Mouse (Mus musculus) MEL (cell line): ENCODE measurements at regions not wholly inside any gene's neighbourhood (a gene's known extent, or its start where the extent isn't known, plus 50 kb on each side); places are given as distances from the start of the nearest gene placed in this dataset.

Experiments used
- DNase-seq: peaks from one replicate; pipeline ENCODE4 v3.0.0; 2011; ENCODE audit warnings: low read depth, low spot score
- H3K27ac ChIP-seq: 2 replicates; pipeline ENCODE4 v1.5.1; 2012; ENCODE audit warnings: low read depth, mild to moderate bottlenecking, control low read depth, low read length, moderate library complexity; ENCODE audit not compliant: control insufficient read depth
- H3K27me3 ChIP-seq, 2 experiments: fragments of 150-350 bp in 1 of 2; sonication (generic) in 1 of 2; 2 replicates each; pipeline ENCODE4 v1.6.1; 2012; ENCODE audit warnings: low read length in 2 of 2, mild to moderate bottlenecking in 2 of 2, improper control_type of control experiment in 1 of 2, moderate library complexity in 1 of 2; ENCODE audit not compliant: insufficient read depth in 2 of 2, control insufficient read depth in 1 of 2
- H3K36me3 ChIP-seq, 2 experiments: 2 replicates each; pipeline ENCODE4 v1.6.1; 2012 to 2014; ENCODE audit warnings: low read length in 2 of 2, improper control_type of control experiment in 1 of 2, inconsistent platforms in 1 of 2, mild to moderate bottlenecking in 1 of 2; ENCODE audit not compliant: insufficient read depth in 2 of 2, control insufficient read depth in 1 of 2
- H3K4me1 ChIP-seq, 2 experiments: fragments of 150-350 bp in 1 of 2; sonication (generic) in 1 of 2; 2 replicates each; pipeline ENCODE4 v1.6.1; 2012; ENCODE audit warnings: low read length in 2 of 2, improper control_type of control experiment in 1 of 2, mild to moderate bottlenecking in 1 of 2; ENCODE audit not compliant: insufficient read depth in 2 of 2, control insufficient read depth in 1 of 2
- H3K4me3 ChIP-seq, 2 experiments: fragments of 150-350 bp in 1 of 2; sonication (generic) in 1 of 2; 2 replicates each; pipeline ENCODE4 v1.5.1; 2012; ENCODE audit warnings: low read depth in 2 of 2, low read length in 2 of 2, mild to moderate bottlenecking in 2 of 2, moderate library complexity in 2 of 2, control low read depth in 1 of 2, improper control_type of control experiment in 1 of 2; ENCODE audit not compliant: control insufficient read depth in 1 of 2, insufficient read depth in 1 of 2
- H3K79me2 ChIP-seq: 2 replicates; pipeline ENCODE4 v1.6.1; 2012; ENCODE audit warnings: mild to moderate bottlenecking, low read length, moderate library complexity; ENCODE audit not compliant: control insufficient read depth, poor library complexity, insufficient read depth
- H3K9ac ChIP-seq: 2 replicates; pipeline ENCODE4 v1.6.1; 2012; ENCODE audit warnings: low read depth, mild to moderate bottlenecking, control low read depth, low read length, moderate library complexity; ENCODE audit not compliant: control insufficient read depth, poor library complexity, severe bottlenecking
- H3K9me3 ChIP-seq: fragments of 150-350 bp; sonication (generic); replicated peaks from 2 replicates; pipeline ENCODE4 v1.6.1; 2012; ENCODE audit warnings: mild to moderate bottlenecking, low read length, improper control_type of control experiment, moderate library complexity; ENCODE audit not compliant: insufficient read depth
- BHLHE40 ChIP-seq: IDR thresholded peaks from 2 replicates; pipeline ENCODE4 v1.6.1; 2012; ENCODE audit warnings: low read depth, mild to moderate bottlenecking, inconsistent platforms, low read length, improper control_type of control experiment, borderline replicate concordance
- CHD1 ChIP-seq: IDR thresholded peaks from 2 replicates; pipeline ENCODE4 v1.6.1; 2012; ENCODE audit warnings: low read depth, mild to moderate bottlenecking, inconsistent platforms, low read length, improper control_type of control experiment
- CHD2 ChIP-seq: IDR thresholded peaks from 2 replicates; pipeline ENCODE4 v1.6.1; 2011; ENCODE audit warnings: low read length, improper control_type of control experiment
- CTCF ChIP-seq, 3 experiments: IDR thresholded peaks in 2 of 3; conservative IDR thresholded peaks in 1 of 3; 2 replicates each; pipeline ENCODE4 v1.5.1; 2011 to 2012; ENCODE audit warnings: low read length in 3 of 3, low read depth in 2 of 3, mild to moderate bottlenecking in 2 of 3, improper control_type of control experiment in 1 of 3, inconsistent platforms in 1 of 3, mixed read lengths in 1 of 3, moderate library complexity in 1 of 3; ENCODE audit not compliant: control insufficient read depth in 1 of 3, insufficient read depth in 1 of 3, poor library complexity in 1 of 3, severe bottlenecking in 1 of 3
- E2F4 ChIP-seq: IDR thresholded peaks from 2 replicates; pipeline ENCODE4 v1.6.1; 2011; ENCODE audit warnings: low read depth, low read length, improper control_type of control experiment, borderline replicate concordance
- ELF1 ChIP-seq: IDR thresholded peaks from 2 replicates; pipeline ENCODE4 v1.6.1; 2014; ENCODE audit warnings: low read depth, mild to moderate bottlenecking, inconsistent platforms, low read length, improper control_type of control experiment, moderate library complexity
- EP300 ChIP-seq, 2 experiments: IDR thresholded peaks; 2 replicates each; pipeline ENCODE4 v1.6.1; 2011; ENCODE audit warnings: improper control_type of control experiment in 2 of 2, low read length in 2 of 2, low read depth in 1 of 2, mild to moderate bottlenecking in 1 of 2
- GABPA ChIP-seq: IDR thresholded peaks from 2 replicates; pipeline ENCODE4 v1.6.1; 2012; ENCODE audit warnings: low read depth, mild to moderate bottlenecking, inconsistent platforms, low read length, improper control_type of control experiment, moderate library complexity
- GATA1 ChIP-seq: IDR thresholded peaks from 2 replicates; pipeline ENCODE4 v1.6.1; 2011; ENCODE audit warnings: low read depth, low read length, improper control_type of control experiment
- HCFC1 ChIP-seq: IDR thresholded peaks from 2 replicates; pipeline ENCODE4 v1.6.1; 2012; ENCODE audit warnings: low read depth, mild to moderate bottlenecking, inconsistent platforms, low read length, improper control_type of control experiment, moderate library complexity
- MAFK ChIP-seq: IDR thresholded peaks from 2 replicates; pipeline ENCODE4 v1.6.1; 2011; ENCODE audit warnings: low read depth, mild to moderate bottlenecking, low read length, improper control_type of control experiment, borderline replicate concordance
- MEF2A ChIP-seq: IDR thresholded peaks from 2 replicates; pipeline ENCODE4 v1.6.1; 2014; ENCODE audit warnings: low read depth, mild to moderate bottlenecking, inconsistent platforms, low read length, improper control_type of control experiment; ENCODE audit not compliant: poor library complexity, insufficient replicate concordance, severe bottlenecking; ENCODE audit errors: extremely low read depth
- MXI1 ChIP-seq: IDR thresholded peaks from 2 replicates; pipeline ENCODE4 v1.6.1; 2011; ENCODE audit warnings: mild to moderate bottlenecking, low read depth, low read length, improper control_type of control experiment
- MYC ChIP-seq: IDR thresholded peaks from 2 replicates; pipeline ENCODE4 v1.6.1; 2011; ENCODE audit warnings: low read depth, mild to moderate bottlenecking, low read length, improper control_type of control experiment, moderate library complexity
- NELFE ChIP-seq: IDR thresholded peaks from 2 replicates; pipeline ENCODE4 v1.6.1; 2011; ENCODE audit warnings: low read depth, low read length, improper control_type of control experiment
- NRF1 ChIP-seq: IDR thresholded peaks from 2 replicates; pipeline ENCODE4 v1.6.1; 2014; ENCODE audit warnings: low read depth, mild to moderate bottlenecking, inconsistent platforms, low read length, improper control_type of control experiment, moderate library complexity; ENCODE audit not compliant: poor library complexity, insufficient read depth, severe bottlenecking
- POLR2AphosphoS5 ChIP-seq: IDR thresholded peaks from 2 replicates; pipeline ENCODE4 v1.6.1; 2012; ENCODE audit warnings: low read depth, borderline replicate concordance, mild to moderate bottlenecking, inconsistent platforms, low read length, moderate library complexity, mixed read lengths
- SIN3A ChIP-seq: IDR thresholded peaks from 2 replicates; pipeline ENCODE4 v1.6.1; 2012; ENCODE audit warnings: low read length, improper control_type of control experiment, inconsistent platforms
- TAL1 ChIP-seq: IDR thresholded peaks from 2 replicates; pipeline ENCODE4 v1.6.1; 2012; ENCODE audit warnings: mild to moderate bottlenecking, inconsistent platforms, low read length, moderate library complexity, mixed read lengths
- TBP ChIP-seq: IDR thresholded peaks from 2 replicates; pipeline ENCODE4 v1.8.0; 2011; ENCODE audit warnings: low read depth, low read length, improper control_type of control experiment
- UBTF ChIP-seq: IDR thresholded peaks from 2 replicates; pipeline ENCODE4 v1.6.1; 2012; ENCODE audit warnings: low read depth, mild to moderate bottlenecking, inconsistent platforms, low read length, improper control_type of control experiment, moderate library complexity, borderline replicate concordance; ENCODE audit not compliant: insufficient read depth
- USF1 ChIP-seq: IDR thresholded peaks from 2 replicates; pipeline ENCODE4 v1.6.1; 2014; ENCODE audit warnings: low read depth, mild to moderate bottlenecking, inconsistent platforms, low read length, improper control_type of control experiment, moderate library complexity

DNA sequence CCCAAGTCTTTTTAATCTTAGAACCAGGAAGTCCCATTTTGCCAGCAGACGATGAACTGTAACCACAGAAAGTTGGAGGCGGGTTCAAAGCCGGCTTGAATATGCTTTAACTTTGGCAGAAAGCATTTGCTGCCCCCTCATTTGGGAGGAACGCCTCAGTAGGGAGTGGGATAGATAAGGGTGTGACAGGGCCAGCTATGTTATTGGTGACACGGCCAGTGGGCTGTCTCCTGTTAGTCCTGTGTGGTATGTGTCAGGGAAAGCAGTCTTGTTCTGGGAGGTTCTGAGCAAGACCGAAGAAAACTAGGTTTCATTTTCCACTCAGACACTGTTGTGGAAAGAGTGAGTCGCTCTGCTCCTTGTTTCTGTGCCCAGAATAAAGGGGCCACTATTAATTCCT is 154.7 kb upstream of the Pdzrn3 start:
- H3K4me3 ChIP-seq: peak overlapping the region; percentile 40 to 43
- H3K9me3 ChIP-seq: no peaks in the 10 kb centered on the region
- DNase-seq: peak; percentile 31
- no peak overlapping the region; the same call in 1 of the 2 replicates for H3K9ac ChIP-seq
- TF ChIP-seq TBP (no peak), NELFE (no peak), GATA1 (0 out of 2 replicates have a peak, but pooled peaks have one; percentile 3), CTCF (IDR thresholded peaks at IDR 0.05 in 2 of 3, conservative IDR thresholded peaks at IDR 0.05 in 1 of 3; ENCODE audit: control insufficient read depth in 1 of 3, insufficient read depth in 1 of 3, low read depth in 2 of 3, low read length in 3 of 3, poor library complexity in 1 of 3, severe bottlenecking in 1 of 3) (no peak), ELF1 (0 out of 2 replicates have a peak, but pooled peaks have one; percentile 26)
- H3K27ac ChIP-seq: no peak overlapping the region
- H3K36me3 ChIP-seq: no peaks in the 10 kb centered on the region; a peak in 1 of 4 replicates
- no peaks in the 10 kb centered on the region for H3K27me3 ChIP-seq
- no peaks in the 10 kb centered on the region for H3K4me1 ChIP-seq
- no peaks in the 10 kb centered on the region for H3K79me2 ChIP-seq

DNA sequence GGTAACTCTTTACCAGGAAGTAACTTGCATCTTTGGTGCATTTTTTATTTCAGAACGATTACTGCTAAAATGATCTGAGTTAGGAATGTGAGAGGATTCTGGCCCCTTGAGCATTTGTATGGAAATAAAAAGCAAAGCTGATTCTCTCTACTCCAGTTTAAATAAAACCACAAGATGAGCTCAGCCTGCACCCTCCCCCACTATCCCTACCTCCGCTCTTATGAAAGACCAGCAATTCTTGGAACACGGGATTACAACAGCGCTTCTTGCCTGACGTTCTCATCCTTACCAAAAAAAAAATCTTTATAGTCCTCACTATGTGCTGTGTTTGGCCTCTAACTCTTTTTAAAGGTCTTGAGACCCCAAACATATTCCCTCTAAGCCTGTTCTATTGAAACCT is 154.2 kb upstream of the Pdzrn3 start:
- DNase-seq: no peak
- TF ChIP-seq NRF1 (no peak), CHD1 (no peak), NELFE (no peak), E2F4 (no peak), TAL1 (no peak), HCFC1 (no peak), ELF1 (no peak), EP300 (IDR thresholded peaks at IDR 0.05; ENCODE audit: low read depth in 1 of 2, low read length in 2 of 2) (no peak), GABPA (no peak), UBTF (no peak), BHLHE40 (no peak), MEF2A (no peak), MYC (no peak), USF1 (no peak), MXI1 (no peak), MAFK (no peak), SIN3A (no peak), POLR2AphosphoS5 (no peak), CHD2 (no peak)
- Histone ChIP-seq H3K27ac (no peak overlapping the region), H3K36me3 (no peaks in the 10 kb centered on the region; a peak in 1 of 4 replicates), H3K4me1 (no peaks in the 10 kb centered on the region), H3K9ac (no peak overlapping the region), H3K79me2 (no peaks in the 10 kb centered on the region), H3K27me3 (no peaks in the 10 kb centered on the region), H3K4me3 (no peak overlapping the region; a peak in 1 of 4 replicates), H3K9me3 (no peaks in the 10 kb centered on the region)
